Mouse (Mus musculus) bone marrow macrophage, adult 2 months (primary cell): ENCODE measurements around the gene Hhipl1. TPM values are rescaled to one million over a fixed set of nuclear protein-coding genes. Genes with fewer than 3 reads are reported as not detected.

ENCODE experiments used
- H3K27ac ChIP-seq: 2 replicates; pipeline ENCODE4 v1.5.1; 2012; ENCODE audit warnings: low read depth, low read length; ENCODE audit not compliant: insufficient read depth
- H3K4me1 ChIP-seq: 2 replicates; pipeline ENCODE4 v1.6.1; 2012; ENCODE audit warnings: low read length; ENCODE audit not compliant: control insufficient read depth, insufficient read depth
- H3K4me3 ChIP-seq: 2 replicates; pipeline ENCODE4 v1.5.1; 2012; ENCODE audit warnings: mild to moderate bottlenecking, low read length, moderate library complexity; ENCODE audit not compliant: insufficient read depth
- CTCF ChIP-seq: IDR thresholded peaks from 2 replicates; pipeline ENCODE4 v1.5.1; 2012; ENCODE audit warnings: low read depth, mild to moderate bottlenecking, low read length, moderate library complexity
- POLR2A ChIP-seq: IDR thresholded peaks from 2 replicates; pipeline ENCODE4 v1.6.1; 2012; ENCODE audit warnings: mild to moderate bottlenecking, low read depth, low read length, borderline replicate concordance
- polyA plus RNA-seq: library from polyadenylated mRNA; stranded (reverse); fragments of >200 nt; gene quantifications from 2 replicates; pipeline ENCODE4 v1.2.4, GENCODE M21; 2012; ENCODE audit not compliant: missing spikeins, insufficient read depth, insufficient read length

The Hhipl1 gene
- polyA plus RNA-seq, 1 experiment: not detected

DNA sequence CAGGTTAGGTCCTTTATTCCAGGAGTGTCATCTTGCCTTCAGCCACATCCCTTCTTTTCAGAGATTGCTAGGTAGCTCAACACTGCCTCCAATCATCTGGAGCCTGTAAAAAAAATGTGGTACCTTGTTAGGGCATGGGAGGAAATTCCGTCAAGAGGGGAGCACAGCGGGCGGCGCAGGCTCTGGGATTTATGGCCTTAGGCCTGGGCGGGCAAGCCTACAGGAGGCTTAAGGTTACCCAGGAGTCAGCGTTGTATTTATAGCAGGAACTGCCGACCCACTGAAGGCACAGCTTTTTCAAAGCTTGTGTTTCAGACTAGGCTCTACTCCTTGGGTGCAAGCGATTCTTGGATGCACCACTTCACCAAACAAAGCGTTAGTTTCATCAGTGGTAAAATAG is 67.5 kb downstream of the Hhipl1 start:
- TF ChIP-seq POLR2A (no peak), CTCF (no peak)
- no peak overlapping the region for H3K27ac ChIP-seq
- H3K4me1 ChIP-seq: no peaks in the 10 kb centered on the region
- H3K4me3 ChIP-seq: no peak overlapping the region

DNA sequence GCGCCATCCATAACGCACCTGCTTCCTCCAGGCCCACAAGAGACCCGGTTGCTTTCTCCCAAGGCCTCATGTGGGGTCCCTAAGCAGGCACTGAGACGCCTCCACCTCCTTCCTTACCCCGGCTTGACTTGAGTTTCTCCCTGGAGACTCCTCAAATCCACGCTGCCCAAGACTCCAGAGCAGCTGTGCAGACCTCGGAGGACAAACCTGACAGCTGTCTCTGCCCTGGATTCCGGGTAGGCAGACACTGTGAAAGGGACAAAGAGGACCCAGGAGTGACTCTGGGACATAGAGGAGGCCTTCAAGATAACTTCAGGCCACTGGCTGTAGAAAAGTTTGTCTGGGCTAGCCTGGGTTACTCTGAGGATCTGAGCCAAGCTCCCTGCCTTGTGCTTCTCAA is 68.6 kb downstream of the Hhipl1 start:
- Histone ChIP-seq H3K4me3 (no peak overlapping the region), H3K4me1 (no peaks in the 10 kb centered on the region), H3K27ac (no peak overlapping the region)
- TF ChIP-seq CTCF (no peak), POLR2A (no peak)

DNA sequence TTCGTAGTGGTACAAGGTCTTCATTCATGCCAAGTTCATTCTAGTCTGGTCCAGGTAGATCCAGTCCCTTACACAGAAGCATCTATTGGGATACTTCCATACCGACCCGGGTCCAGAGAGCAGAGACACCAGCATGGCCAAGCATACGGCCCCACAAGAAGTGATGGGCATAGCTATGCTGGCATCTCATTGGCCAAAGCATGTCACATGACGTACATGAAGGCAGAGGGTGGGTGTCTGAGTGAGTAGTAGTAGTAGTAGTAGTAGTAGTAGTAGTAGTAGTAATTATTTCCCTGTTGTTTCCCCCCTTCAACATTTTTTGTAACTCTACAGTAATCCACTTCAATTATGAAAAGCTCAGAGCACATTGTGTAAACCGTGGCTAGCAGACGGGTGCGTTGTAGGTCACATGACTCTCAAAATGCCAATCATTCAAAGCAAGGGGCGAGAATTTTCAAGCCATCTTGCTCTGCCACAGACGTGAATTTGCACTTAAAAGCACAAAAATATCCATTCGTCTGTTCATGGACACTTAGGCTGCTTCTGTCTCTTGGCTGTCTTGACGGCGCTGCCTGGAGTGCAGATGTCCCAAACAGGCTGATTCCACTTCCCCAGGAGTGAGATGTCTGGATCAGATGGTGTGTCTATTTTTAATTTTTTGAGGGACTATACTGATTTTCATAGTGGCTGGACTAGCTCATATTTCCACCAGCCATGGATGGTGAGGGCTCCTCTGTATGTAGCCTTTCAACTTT is 72.5 kb downstream of the Hhipl1 start:
- Histone ChIP-seq H3K27ac (no peak overlapping the region), H3K4me3 (no peak overlapping the region), H3K4me1 (no peaks in the 10 kb centered on the region)
- TF ChIP-seq CTCF (no peak), POLR2A (no peak)

Other genes with a start within 250 kb of the Hhipl1 start
- gene Setd3, start 127.0 kb upstream of the Hhipl1 start, polyA plus RNA-seq: 75.8 and 82.8 TPM in 2 replicates
- 31.8 and 34.8 TPM in 2 replicates for gene Ccnk, start 126.7 kb upstream of the Hhipl1 start, polyA plus RNA-seq
- gene Ccdc85c, start 30.8 kb upstream of the Hhipl1 start, polyA plus RNA-seq: 0.19 and 0.25 TPM in 2 replicates
- gene Cyp46a1, start 28.1 kb downstream of the Hhipl1 start, polyA plus RNA-seq: 0.36 TPM in 1 of 2 replicates, not detected in the other
- 0.38 and 0.65 TPM in 2 replicates for gene Eml1, start 64.7 kb downstream of the Hhipl1 start, polyA plus RNA-seq
- 215 and 219 TPM in 2 replicates for gene Evl, start 248.4 kb downstream of the Hhipl1 start, polyA plus RNA-seq